Mouse (Mus musculus) left cerebral cortex, postnatal 4 days (tissue): ENCODE data around the gene Plcb3. TPM values are rescaled to one million over a fixed set of nuclear protein-coding genes. Genes with fewer than 3 reads are reported as not detected.

ENCODE experiments used
- DNase-seq: peaks from one replicate; pipeline ENCODE4 v3.0.0-alpha.2; 2022
- intact Hi-C: fragments of 180-260 bp; cut with DNase I; formaldehyde crosslinking; loops from one replicate; pipeline ENCODE4 v1.15.1; 2025
- total RNA-seq, 2 experiments: library from RNA; stranded (reverse); gene quantifications; 2 replicates each; pipeline ENCODE4 v1.2.3; 2021

Gene Plcb3
- total RNA-seq, 2 experiments from 2014 or later: 13.7 to 15.1 TPM

GRCm38 (mm10) chr19:6973581-6974190, 2.6 kb downstream of the Plcb3 start:
- intact Hi-C loops: no loop called here
- no peak for DNase-seq

- DNase-seq: no peak
- intact Hi-C loops: no loop called here
Observed at GRCm38 (mm10) chr19:6972247-6972917, 3.9 kb downstream of the Plcb3 start.

GRCm38 (mm10) chr19:6971644-6972043, 4.6 kb downstream of the Plcb3 start:
- no peak for DNase-seq
- intact Hi-C loops: no loop called here

- intact Hi-C loops: no loop called here
- DNase-seq: no peak
Observed at GRCm38 (mm10) chr19:6970460-6971085, 5.7 kb downstream of the Plcb3 start.

- DNase-seq: peak; percentile 64
- intact Hi-C loops: no loop called here
Observed at GRCm38 (mm10) chr19:6969665-6970381, 6.4 kb downstream of the Plcb3 start.

GRCm38 (mm10) chr19:6969291-6969664, 7.0 kb downstream of the Plcb3 start:
- DNase-seq: no peak
- intact Hi-C loops: no loop called here

- DNase-seq: no peak
- intact Hi-C loops: no loop called here
Observed at GRCm38 (mm10) chr19:6968491-6969271, 7.6 kb downstream of the Plcb3 start.

- intact Hi-C loops: no loop called here
- DNase-seq: no peak
Observed at GRCm38 (mm10) chr19:6956461-6956860, 19.8 kb downstream of the Plcb3 start.

GRCm38 (mm10) chr19:6955424-6955823, 20.8 kb downstream of the Plcb3 start:
- intact Hi-C loops: no loop called here
- DNase-seq: no peak

GRCm38 (mm10) chr19:6954046-6954445, 22.2 kb downstream of the Plcb3 start:
- intact Hi-C loops: no loop called here
- no peak for DNase-seq

- intact Hi-C loops: no loop called here
- DNase-seq: no peak
Observed at GRCm38 (mm10) chr19:6952712-6953037, 23.6 kb downstream of the Plcb3 start.

- DNase-seq: peak; percentile 75
- intact Hi-C loops: no loop called here
Observed at GRCm38 (mm10) chr19:6951994-6952711, 24.1 kb downstream of the Plcb3 start.

GRCm38 (mm10) chr19:6951381-6951968, 24.8 kb downstream of the Plcb3 start:
- intact Hi-C loops: no loop called here
- peak; percentile 93 for DNase-seq

- peak; percentile 43 for DNase-seq
Observed at GRCm38 (mm10) chr19:6950613-6951153, 25.6 kb downstream of the Plcb3 start.

GRCm38 (mm10) chr19:6949951-6950350, 26.3 kb downstream of the Plcb3 start:
- no peak for DNase-seq
- intact Hi-C loops: loop anchor here (5.0 kb wide), 1 partner anchor 703 kb away; no protein-coding TSS in a partner anchor

More at GRCm38 (mm10) chr19:6950613-6951153, 25.6 kb downstream of the Plcb3 start:
- intact Hi-C loops: no loop called here

GRCm38 (mm10) chr19:6949532-6949931, 26.7 kb downstream of the Plcb3 start:
- no peak for DNase-seq
- intact Hi-C loops: loop anchor here (5.0 kb wide), 1 partner anchor 702 kb away; no protein-coding TSS in a partner anchor

- DNase-seq: peak; percentile 77
- intact Hi-C loops: loop anchor here (5.0 kb wide), 1 partner anchor 701 kb away; no protein-coding TSS in a partner anchor
Observed at GRCm38 (mm10) chr19:6948186-6948585, 28.1 kb downstream of the Plcb3 start.

- DNase-seq: no peak
- intact Hi-C loops: loop anchor here (5.0 kb wide), 1 partner anchor 700 kb away; no protein-coding TSS in a partner anchor
Observed at GRCm38 (mm10) chr19:6947742-6948141, 28.5 kb downstream of the Plcb3 start.

- intact Hi-C loops: no loop called here
- DNase-seq: no peak
Observed at GRCm38 (mm10) chr19:6943709-6944108, 32.6 kb downstream of the Plcb3 start.
